18 mouse cellular contexts compared by ENCODE assay signal in the genomic region with DNA sequence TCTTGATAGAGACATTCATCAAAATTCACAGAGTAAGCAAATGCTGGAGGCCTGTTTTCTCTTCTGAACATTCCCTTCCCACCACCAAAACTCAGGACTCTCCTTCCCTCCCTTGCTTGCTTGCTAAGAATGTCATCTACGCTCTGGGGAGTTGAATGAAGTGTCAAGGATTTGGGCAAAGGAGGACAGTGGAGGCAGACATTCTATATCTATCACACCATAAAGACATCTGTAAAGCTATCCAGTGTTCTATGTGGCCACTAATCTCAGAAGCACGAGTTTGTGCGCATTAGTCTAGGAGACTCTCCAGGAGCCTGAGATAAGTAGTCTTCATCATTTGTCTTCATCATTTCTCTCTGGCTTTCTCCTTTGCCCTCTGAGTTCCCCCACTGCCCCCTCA.
A peak's percentile ranks its signal among the peaks of the same experiment; 100 is the strongest.
DNase-seq lines count a peak whose midpoint lies in the region; ATAC-seq and TF ChIP-seq lines count a peak whose summit lies in the region.
"Had no signal": no experiment of that assay in that cellular context is flagged by ENCODE, and none has a peak within 500 bp of the region (broad histone marks: within the 10 kb centered on the region; RNA-seq: fewer than 3 reads in every experiment).

No protein-coding gene starts in this region.

- H3K4me3 ChIP-seq in forebrain, embryonic 10.5 days = no peak overlapping the region
- no peak overlapping the region for H3K4me3 ChIP-seq in forebrain, embryonic 14.5 days (ENCODE audit: low read depth, low read length)
- H3K4me3 ChIP-seq in kidney, embryonic 16.5 days (ENCODE audit: low read length) = no peak overlapping the region
- no peak overlapping the region for H3K4me3 ChIP-seq in lung, postnatal 0 days (ENCODE audit: low read depth, low read length)
- H3K4me3 ChIP-seq: heart, embryonic 15.5 days; limb, embryonic 12.5 days; liver, embryonic 13.5 days; megakaryocyte, embryonic 14.5 days; midbrain, embryonic 13.5 days had no signal

- DNase-seq in forebrain, embryonic 10.5 days (ENCODE audit: extremely low spot score, low spot score) = no peak
- DNase-seq in forebrain, embryonic 14.5 days (ENCODE audit: low spot score) = no peak
- DNase-seq in kidney, postnatal 10 days = no peak
- peak; percentile 74 for DNase-seq in lung, postnatal 0 days (ENCODE audit: low spot score)
- DNase-seq in lung, postnatal 10 days = no peak
- DNase-seq in right cerebral cortex, postnatal 36 days (ENCODE audit: low spot score in 2 of 2) = no peak
- DNase-seq: cerebellum, adult 9-11 months; heart, postnatal 4 days; liver, embryonic 13.5 days had no signal

- H3K9me3 ChIP-seq in forebrain, embryonic 10.5 days = peaks cover 8% of the 10 kb centered on the region; the same call in 1 of the 2 replicates
- H3K9me3 ChIP-seq in forebrain, embryonic 14.5 days (replicated peaks; ENCODE audit: control insufficient read depth, low read length) = no peaks in the 10 kb centered on the region
- H3K9me3 ChIP-seq in kidney, embryonic 16.5 days (ENCODE audit: low read length) = 0 out of 2 replicates have a peak, but pooled peaks cover 2% of the 10 kb centered on the region
- 0 out of 2 replicates have a peak, but pooled peaks cover 2% of the 10 kb centered on the region for H3K9me3 ChIP-seq in lung, postnatal 0 days (ENCODE audit: low read length)
- H3K9me3 ChIP-seq: heart, embryonic 15.5 days; limb, embryonic 12.5 days; liver, embryonic 13.5 days; midbrain, embryonic 13.5 days had no signal

- H3K27me3 ChIP-seq in forebrain, embryonic 10.5 days (ENCODE audit: poor library complexity, severe bottlenecking) = no peaks in the 10 kb centered on the region
- no peaks in the 10 kb centered on the region for H3K27me3 ChIP-seq in forebrain, embryonic 14.5 days (replicated peaks; ENCODE audit: control insufficient read depth, insufficient read depth, low read length)
- H3K27me3 ChIP-seq in kidney, embryonic 16.5 days (ENCODE audit: insufficient read depth, low read length) = no peaks in the 10 kb centered on the region
- H3K27me3 ChIP-seq in lung, postnatal 0 days (replicated peaks; ENCODE audit: insufficient read depth, low read length) = no peaks in the 10 kb centered on the region
- H3K27me3 ChIP-seq: heart, embryonic 15.5 days; limb, embryonic 12.5 days; liver, embryonic 13.5 days; megakaryocyte, embryonic 14.5 days had no signal

- TF ChIP-seq EP300 in lung, postnatal 0 days (IDR thresholded peaks at IDR 0.05) = no peak

- TF ChIP-seq CTCF in lung, postnatal 0 days (IDR thresholded peaks at IDR 0.05) = no peak

- H3K4me2 ChIP-seq in forebrain, embryonic 14.5 days (ENCODE audit: low read length) = no peak overlapping the region
- no peak overlapping the region for H3K4me2 ChIP-seq in kidney, embryonic 16.5 days (replicated peaks; ENCODE audit: low read depth, low read length)
- H3K4me2 ChIP-seq in lung, postnatal 0 days (replicated peaks; ENCODE audit: low read depth, low read length) = no peak overlapping the region
- H3K4me2 ChIP-seq: heart, embryonic 15.5 days; hindbrain, embryonic 14.5 days; limb, embryonic 12.5 days; liver, embryonic 13.5 days; midbrain, embryonic 13.5 days had no signal

- 86% methylated on average over 3 of the region's 3 CpGs for WGBS in forebrain, embryonic 10.5 days
- 95% methylated on average over 3 of the region's 3 CpGs for whole genome bisulfite sequencing in forebrain, embryonic 14.5 days
- WGBS in kidney, embryonic 16.5 days = 57% methylated on average over 3 of the region's 3 CpGs
- WGBS in lung, postnatal 0 days = 46% methylated on average over 3 of the region's 3 CpGs

- no peaks in the 10 kb centered on the region for H3K36me3 ChIP-seq in forebrain, embryonic 10.5 days (replicated peaks)
- no peaks in the 10 kb centered on the region for H3K36me3 ChIP-seq in forebrain, embryonic 14.5 days (ENCODE audit: control insufficient read depth, insufficient read depth, low read length)
- no peaks in the 10 kb centered on the region for H3K36me3 ChIP-seq in kidney, embryonic 16.5 days (ENCODE audit: insufficient read depth, low read length)
- H3K36me3 ChIP-seq in lung, postnatal 0 days (ENCODE audit: insufficient read depth, low read length) = no peaks in the 10 kb centered on the region
- H3K36me3 ChIP-seq: heart, embryonic 15.5 days; limb, embryonic 12.5 days; liver, embryonic 13.5 days; midbrain, embryonic 13.5 days had no signal

- peaks cover 6% of the 10 kb centered on the region; the same call in 1 of the 2 replicates for H3K4me1 ChIP-seq in forebrain, embryonic 10.5 days
- H3K4me1 ChIP-seq in forebrain, embryonic 14.5 days (ENCODE audit: control insufficient read depth, insufficient read depth, low read length) = no peaks in the 10 kb centered on the region
- no peaks in the 10 kb centered on the region for H3K4me1 ChIP-seq in kidney, embryonic 16.5 days (ENCODE audit: insufficient read depth, low read length)
- H3K4me1 ChIP-seq in lung, postnatal 0 days (ENCODE audit: insufficient read depth, low read depth, low read length) = no peaks in the 10 kb centered on the region
- H3K4me1 ChIP-seq: heart, embryonic 15.5 days; megakaryocyte, embryonic 14.5 days; midbrain, embryonic 13.5 days had no signal

- no peak overlapping the region for H3K9ac ChIP-seq in forebrain, embryonic 14.5 days (ENCODE audit: low read length)
- no peak overlapping the region for H3K9ac ChIP-seq in kidney, embryonic 16.5 days (replicated peaks; ENCODE audit: low read length)
- no peak overlapping the region for H3K9ac ChIP-seq in lung, postnatal 0 days (replicated peaks; ENCODE audit: low read depth)
- H3K9ac ChIP-seq: heart, embryonic 15.5 days; hindbrain, embryonic 14.5 days; limb, embryonic 12.5 days; liver, embryonic 13.5 days; midbrain, embryonic 13.5 days had no signal

- peak overlapping the region; percentile 15; the same call in 1 of the 2 replicates for H3K27ac ChIP-seq in forebrain, embryonic 10.5 days
- H3K27ac ChIP-seq in forebrain, embryonic 14.5 days (ENCODE audit: low read depth, low read length) = no peak overlapping the region
- H3K27ac ChIP-seq in kidney, embryonic 16.5 days (ENCODE audit: low read length) = peak overlapping the region; percentile 8; the same call in 1 of the 2 replicates
- H3K27ac ChIP-seq in lung, postnatal 0 days (ENCODE audit: low read length) = peak overlapping the region; percentile 43
- H3K27ac ChIP-seq: heart, embryonic 15.5 days; hindbrain, embryonic 14.5 days; kidney, postnatal 0 days; limb, embryonic 12.5 days; liver, embryonic 13.5 days; midbrain, embryonic 13.5 days had no signal

- no peak for ATAC-seq in forebrain, embryonic 14.5 days
- ATAC-seq in kidney, embryonic 16.5 days (ENCODE audit: low FRiP score, low TSS enrichment) = no peak
- peak; percentile 67 for ATAC-seq in lung, postnatal 0 days
- ATAC-seq: CD4-positive, CD25-positive, alpha-beta regulatory T cell, adult 4 months; inflammation-experienced regulatory T-cells, adult 6 months; midbrain, embryonic 13.5 days had no signal
